Mouse (Mus musculus) c-Kit-positive CD71-positive TER-119-negative erythroid progenitor cells, embryonic 14.5 days (primary cell): ENCODE measurements at regions not wholly inside any gene's neighbourhood (a gene's known extent, or its start where the extent isn't known, plus 50 kb on each side); places are given as distances from the start of the nearest gene placed in this dataset.

ENCODE experiments used
- DNase-seq: peaks from one replicate; pipeline ENCODE4 v3.0.0-alpha.2; 2013; ENCODE audit warnings: low read depth

DNA sequence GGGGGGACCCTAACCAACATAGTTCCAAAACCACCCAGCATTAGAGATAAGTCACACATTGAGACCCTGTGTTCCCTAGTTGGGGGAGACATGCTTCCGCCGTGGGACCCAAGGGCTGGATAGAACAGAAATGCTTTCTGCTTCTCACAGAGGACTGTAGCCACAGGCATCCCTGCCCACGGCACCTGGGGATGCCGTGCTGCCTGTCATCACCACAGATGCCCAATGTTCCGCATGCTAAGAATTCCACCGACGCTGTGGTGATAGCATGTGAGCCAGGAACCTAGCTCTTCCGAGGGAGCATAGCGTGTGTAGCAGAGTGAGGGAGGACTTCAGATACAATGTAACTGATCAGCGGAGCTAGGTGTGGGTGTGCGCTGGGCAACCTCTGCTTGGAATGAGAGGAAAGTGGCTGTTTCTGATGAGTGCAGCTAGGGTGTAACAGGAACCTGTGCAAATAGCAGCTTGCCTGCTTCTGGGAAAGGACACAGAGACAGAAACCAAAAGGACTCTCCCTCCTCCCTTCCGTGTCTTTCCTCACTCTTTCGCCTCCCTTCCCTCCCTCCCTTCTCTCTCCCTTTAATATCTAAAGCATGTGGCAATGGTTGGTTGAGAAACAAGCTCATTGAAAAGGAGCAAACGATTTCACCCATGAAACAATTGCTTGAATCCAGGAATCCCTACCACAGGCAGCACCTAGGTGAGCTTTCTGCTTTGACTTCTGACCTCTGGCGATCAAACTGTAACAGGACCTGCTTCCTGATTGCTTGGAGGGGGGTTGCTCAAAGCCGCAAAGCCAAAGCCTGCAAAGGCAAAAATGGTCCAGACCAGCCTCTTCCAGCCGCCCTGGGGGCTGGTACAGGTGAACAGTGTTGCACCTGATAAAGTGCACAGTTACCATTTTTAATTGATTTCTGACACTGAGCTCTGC lies 102.3 kb downstream of the Gm26897 start:
- DNase-seq, result no peak

DNA sequence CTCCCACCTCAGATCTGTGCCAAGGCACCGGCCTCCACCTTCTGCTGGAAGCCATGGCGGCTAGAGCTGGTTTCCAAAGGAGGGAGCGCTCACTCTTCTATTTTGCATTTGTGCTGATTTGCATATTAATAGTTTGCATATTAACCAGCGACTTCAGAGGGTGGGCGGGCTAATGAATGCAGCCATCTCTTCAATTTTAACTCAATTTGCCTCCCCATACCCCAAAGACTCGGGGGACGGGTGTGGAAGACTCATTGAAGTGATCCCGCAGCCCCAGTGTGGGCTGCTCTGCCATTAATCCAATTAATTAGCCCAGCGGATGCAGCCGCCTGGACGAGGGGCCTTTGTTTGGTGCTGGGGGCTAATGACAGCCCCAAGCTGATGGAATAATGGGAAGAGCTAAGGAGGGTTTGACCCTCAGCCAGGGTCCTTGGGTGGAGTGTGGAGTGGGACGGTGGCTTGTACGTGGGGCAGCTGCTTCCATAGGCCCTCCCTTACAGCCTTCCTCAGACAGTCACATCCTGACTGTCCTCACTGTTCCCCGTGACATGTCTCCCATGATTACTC lies 103.0 kb downstream of the Gm26897 start:
- no peak for DNase-seq

DNA sequence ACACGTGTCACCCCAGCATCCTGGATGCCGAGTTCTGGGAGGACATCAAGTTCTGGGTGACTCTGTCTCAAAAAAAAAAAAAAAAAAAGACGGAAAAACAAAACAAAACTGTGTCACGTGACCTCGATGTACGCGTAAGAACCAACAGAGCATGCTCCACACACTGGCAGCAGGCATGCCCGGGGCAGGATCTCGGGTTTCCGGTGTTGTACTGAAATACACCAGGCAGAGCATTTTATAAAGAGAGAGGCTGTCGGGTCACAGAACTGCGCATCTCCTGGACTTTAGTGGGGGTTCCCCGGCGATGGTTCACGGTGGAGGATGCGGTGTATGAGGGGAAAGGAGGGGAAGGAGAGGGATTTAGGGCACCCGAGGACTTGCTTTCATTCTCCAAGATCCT lies 108.7 kb downstream of the Gm26897 start:
- no peak for DNase-seq

DNA sequence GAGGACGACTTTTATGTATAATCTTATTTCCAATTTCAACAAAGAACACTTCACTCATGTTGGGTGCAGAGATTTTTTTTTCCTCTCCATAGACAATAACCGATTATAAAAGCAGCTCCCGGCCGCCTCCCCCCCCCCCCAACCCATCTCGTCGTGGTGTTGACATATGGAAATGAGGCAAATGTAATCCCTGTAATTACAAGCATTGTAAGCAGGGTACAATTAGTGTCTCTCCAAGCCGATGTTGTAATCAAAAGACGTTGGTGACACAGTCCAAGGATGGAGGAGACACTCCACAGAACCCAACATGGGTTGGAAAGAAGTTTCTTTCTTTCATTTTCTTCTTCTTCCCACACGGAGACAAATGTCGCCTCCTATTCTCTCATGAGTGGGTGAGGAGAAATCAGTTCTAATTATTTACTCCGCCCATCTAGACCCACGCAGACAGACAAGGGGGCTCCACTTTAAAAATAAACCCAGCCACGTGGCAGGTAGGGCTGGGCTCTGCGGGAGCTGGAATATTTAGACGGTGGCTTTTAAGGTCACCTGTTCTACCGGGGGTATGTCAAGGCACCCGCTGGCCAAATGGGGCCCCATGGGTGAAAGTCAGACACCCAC lies 110.0 kb downstream of the Gm26897 start:
- no peak for DNase-seq

DNA sequence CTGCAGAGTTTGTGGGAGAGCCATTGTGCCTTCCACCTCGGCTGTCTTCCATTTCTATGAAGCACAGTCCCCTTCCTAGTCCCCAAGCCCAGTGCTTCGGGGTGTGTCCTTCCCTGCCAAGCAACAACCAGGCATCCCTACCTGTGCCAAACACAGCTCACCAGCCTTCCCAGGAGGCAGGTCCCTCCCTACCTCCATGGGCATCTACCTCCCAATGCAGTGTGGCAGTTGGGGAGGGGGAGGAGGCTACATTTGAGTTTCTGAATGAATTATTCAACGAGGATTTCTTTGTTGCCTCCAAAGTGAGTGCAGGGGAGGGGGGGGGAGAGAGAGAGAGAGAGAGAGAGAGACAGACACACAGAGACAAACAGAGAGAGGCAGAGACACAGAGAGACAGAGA lies 110.8 kb downstream of the Gm26897 start:
- DNase-seq, result no peak

DNA sequence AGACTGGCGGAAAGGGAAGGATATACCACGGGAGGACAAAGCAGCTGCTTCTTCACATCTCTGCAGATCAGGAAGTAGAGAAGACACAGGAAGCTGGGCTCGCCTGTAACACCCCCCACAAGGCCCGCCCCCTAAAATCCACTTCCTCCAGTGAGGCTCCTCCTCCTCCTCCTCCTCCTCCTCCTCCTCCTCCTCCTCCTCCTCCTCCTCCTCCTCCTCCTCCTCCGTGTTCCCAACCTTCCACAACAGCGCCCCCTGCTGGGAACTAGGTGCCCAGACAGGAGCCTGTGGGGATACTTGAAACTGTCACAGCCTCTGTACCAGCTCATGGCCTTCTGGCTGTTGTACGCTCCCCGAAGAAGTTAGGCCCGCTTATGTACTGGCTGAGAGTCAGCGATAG lies 115.2 kb downstream of the Gm26897 start:
- DNase-seq, result no peak

DNA sequence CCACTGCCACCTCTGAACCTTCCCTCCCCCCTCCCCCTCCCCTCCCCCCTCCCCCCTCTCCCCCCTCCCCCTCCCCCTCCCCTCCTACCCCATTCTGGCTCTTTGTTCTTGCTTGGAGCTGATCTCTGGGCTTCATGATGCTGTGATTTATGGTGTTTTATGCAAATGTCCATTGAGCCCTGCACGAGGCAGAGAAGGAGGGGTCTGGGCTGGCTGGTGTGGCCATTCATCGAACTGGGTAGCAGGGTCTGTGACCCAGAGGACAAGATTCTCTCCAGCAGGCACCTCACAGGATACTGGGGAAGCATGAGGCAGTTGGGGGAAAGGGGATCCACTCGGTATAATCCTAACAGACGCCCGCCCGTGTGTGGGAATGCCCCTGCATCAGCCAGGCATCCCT lies 119.0 kb downstream of the Gm26897 start:
- no peak for DNase-seq

DNA sequence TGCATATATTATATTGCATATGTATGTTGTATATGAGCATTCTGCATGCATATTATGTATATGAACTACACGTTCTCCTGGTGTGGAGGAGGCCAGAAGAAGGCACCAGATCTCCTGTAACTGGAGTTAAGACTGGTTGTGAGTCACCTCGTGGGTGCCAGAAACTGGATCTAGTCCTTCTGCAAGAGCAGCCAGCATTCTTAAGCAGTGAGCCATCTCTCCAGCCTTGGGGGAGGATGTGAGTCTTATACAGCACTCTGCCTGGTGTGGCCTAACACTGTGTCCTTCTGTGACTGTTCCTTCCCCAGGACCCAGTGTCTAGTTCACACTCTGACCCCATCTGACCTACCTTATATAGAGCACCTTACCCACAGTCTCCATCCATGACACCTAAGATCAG lies 121.6 kb downstream of the Gm26897 start:
- no peak for DNase-seq

DNA sequence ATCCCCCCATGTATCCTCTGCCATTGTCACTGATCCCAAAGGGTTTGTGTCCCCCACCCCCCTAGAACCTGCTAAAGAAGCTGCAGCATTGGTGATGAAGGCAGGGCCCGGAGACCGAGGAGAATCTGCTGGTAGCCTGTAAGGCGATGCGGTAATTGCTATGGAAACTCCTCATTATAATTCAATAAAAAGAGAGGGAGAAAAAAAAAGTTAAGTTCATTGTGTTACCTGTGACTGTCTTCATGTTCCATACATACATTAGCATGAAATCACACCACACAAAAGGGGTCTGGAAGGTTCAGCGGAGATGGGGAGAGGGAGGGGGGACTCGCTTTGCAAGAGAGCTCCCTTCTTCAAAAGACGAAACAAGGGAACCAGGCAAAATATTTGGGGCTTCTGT lies 123.5 kb downstream of the Gm26897 start:
- no peak for DNase-seq

DNA sequence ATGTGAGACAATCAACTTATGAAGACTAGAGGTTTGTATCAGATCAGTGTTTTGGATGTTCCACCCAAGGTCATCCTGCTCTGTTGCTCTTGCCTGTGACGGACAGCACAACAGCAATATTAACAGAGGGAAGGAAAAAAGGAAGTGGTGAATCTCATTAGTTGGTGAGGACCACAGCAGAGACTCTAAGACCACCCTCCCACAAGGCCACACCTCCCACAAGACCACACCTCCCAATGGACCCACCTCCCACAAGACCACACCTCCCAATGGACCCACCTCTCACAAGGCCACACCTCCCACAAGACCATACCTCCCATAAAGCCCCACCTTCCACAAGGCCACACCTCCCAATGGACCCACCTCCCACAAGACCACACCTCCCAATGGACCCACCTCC lies 126.7 kb downstream of the Gm26897 start:
- no peak for DNase-seq

DNA sequence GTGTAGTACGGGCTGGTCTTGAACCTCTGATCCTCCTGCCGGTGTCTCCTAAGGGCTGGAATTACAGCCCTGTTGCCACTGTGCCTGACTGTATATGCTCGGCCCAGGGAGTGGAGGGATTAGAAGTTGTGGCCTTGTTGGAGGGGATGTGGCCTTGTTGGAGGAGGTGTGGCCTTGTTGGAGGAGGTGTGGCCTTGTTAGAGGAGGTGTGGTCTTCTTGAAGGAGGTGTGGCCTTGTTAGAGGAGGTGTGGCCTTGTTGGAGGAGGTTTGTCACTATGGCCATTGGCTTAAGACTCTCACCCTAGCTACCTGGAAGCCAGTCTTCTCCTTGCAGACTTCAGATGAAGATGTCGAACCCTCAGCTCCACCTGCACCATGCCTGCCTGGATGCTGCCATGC lies 128.6 kb downstream of the Gm26897 start:
- DNase-seq, result no peak

DNA sequence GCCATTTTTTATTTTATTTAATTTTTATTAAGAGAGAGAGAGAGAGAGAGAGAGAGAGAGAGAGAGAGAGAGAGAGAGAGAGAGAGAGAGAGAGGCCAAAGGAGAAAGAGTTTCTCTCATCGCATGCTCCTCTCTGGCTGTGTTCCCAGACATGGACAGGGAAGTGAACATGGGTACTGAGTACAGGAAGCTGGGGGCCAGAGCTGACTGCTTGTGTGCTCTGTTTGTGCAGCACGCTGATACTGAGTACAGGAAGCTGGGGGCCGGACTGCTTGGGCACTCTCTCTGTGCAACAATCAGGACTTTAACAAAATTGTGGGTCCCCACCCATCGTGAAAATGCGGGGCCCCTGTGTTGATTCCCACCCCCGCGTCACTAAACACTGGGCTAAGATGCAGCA lies 130.2 kb downstream of the Gm26897 start:
- DNase-seq, result no peak

DNA sequence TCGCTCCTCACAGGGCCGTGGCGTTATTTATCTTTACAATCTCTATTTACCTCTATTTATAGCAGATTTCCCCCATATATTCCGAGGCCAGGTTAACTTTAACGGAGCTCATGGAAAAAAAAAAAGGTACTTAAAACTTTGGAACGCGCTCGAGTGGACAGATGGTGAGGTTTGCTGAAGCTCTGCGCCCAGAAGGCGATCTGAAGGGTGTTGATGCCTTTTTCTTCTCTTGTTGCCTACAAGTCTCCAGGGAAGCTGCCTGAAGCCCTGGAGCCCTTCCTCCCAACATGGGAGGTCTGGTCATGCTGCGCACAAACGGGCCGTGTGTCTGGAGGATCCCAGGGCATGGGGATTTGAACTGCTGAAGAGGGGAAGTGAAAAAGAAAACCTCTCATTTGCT lies 130.9 kb downstream of the Gm26897 start:
- no peak for DNase-seq

DNA sequence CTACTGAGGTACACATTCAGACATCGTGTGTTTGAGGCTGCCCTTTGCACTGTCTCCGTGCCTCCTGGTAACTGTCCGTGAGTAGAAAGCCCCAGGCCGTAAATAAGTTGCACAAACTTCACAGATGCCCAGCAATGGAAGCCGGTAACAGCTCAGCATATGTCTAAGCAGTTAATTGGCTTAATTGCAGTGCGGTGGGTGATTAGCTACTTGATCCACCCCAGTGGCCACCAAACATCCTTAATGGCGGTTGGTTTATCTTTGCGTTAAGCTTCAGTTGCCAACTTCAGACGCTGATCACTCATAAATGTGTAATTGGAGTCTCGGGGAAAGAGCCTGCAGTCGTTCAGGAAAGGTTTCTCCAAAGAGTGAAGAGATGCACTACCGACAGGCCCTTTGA lies 135.3 kb downstream of the Gm26897 start:
- DNase-seq, result no peak

DNA sequence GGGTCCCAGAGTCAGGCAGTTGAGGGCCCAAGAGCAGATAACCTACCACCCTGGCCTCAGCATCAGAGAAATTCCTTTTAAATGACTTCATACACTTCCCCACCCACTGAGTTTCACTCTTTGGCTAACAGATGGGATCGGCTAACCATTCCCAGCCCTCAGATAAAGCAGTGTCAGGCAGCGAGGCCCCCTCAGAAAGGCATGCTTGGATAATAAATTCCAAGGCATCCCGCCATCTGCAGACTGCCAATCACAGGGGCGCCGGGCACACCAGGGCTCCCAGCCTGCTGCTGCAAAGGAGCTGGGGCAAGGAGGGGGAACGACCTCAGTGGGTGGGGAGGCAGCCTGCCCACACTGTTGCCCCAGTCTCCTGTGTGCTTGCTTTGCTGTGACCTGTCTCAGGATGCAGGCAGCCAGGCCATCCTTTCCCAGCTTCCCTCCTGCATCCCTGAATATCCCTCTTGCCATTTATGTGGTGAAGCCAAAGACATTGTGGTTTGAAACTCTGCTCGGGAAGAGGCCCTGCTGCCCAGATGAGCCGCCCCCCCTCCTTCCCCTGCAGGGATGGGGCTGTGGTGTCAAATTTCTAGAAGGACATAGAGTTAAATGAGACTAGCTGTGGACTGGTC lies 143.6 kb downstream of the Gm26897 start:
- DNase-seq, result no peak

DNA sequence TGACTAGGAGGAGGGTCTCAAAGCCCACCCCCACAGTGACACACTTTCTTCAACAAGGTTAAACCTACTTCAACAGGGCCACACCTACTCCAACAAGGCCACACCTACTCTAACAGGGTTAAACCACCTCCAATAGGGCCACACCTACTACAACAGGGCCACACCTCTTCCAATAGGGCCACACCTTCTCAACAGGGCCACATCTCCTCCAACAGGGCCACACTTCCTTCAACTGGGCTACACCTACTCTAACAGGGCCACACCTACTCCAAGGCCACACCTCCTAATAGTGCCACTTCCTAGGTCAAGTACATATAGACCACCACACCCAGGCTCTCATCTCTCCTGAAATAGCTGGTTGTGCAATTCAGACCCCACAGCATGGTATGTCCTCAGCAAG lies 145.3 kb downstream of the Gm26897 start:
- no peak for DNase-seq

DNA sequence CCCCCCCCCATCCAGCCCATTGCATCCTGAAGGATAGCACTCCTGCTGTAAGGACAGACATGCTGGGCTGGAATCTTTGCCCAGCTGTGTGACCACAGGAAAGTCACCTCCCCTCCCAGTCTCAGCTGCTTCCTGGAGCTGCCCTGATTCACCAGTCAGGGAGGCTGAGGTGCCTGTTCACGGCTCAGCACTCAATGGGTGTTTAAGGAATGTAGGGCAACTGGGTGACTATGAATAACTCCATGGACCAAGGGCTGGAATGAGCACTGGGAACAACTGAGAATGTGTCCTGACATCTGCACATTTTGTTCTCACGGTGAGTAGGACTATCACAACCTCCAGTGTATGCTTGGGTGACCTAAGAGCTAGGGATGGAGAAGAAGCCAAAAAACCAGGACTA lies 146.5 kb downstream of the Gm26897 start:
- DNase-seq, result no peak

DNA sequence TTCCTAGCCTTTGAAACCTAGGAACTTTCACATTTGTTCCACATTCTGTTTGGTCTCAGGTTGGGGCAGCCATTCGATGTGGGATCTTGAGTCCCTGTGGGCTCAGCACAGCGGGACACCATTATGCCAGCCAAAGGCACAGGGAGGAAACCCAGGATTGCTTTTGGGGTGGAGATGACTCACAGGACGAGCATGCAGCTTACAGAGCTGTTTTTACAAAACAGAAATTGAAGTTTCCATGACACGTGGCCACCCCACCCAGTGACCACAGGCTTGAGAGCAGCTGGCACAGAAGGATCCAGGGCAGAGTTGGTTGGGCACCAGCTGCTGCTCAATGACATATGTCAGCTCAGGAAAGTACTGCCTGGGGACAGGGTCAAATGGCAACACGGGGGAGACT lies 147.8 kb downstream of the Gm26897 start:
- no peak for DNase-seq

DNA sequence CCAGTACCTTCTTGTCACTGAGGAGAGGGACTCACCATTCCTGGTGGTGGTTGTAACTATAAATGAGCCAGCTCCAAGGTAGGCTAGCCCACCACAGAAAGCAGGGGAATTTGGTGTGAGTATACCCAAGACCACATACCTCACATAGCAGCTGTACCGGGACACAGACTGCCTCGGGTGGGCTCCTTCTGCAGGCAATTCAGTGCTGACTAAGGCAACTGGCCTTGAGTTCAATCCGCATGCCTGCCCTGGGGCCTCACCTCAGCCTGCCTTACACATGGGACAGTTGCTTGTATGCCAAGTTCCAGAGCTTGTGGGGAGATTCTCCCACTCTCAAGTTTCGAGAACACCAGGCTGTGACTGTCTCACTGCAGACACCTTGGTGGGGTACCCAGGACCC lies 153.6 kb downstream of the Gm26897 start:
- DNase-seq, result no peak

DNA sequence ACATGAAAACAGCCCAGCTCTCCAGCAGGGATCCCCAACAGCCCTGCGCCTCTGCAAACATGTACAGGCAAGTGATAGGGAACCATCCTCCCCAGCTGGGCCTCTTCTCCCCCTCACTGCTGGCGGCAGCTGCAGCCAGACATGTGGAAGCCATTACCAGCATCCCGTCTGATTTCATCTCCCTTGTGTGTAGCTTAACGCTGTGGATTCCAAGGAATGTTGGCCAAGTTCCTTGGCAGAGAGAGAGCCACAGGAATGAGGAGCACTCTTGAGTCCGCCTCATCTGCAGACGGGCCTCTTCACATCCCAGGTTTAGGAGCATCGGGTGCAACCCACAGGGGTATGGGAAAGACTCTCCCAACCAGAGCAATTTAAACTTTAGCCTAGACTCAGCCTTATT lies 157.1 kb downstream of the Gm26897 start:
- no peak for DNase-seq

DNA sequence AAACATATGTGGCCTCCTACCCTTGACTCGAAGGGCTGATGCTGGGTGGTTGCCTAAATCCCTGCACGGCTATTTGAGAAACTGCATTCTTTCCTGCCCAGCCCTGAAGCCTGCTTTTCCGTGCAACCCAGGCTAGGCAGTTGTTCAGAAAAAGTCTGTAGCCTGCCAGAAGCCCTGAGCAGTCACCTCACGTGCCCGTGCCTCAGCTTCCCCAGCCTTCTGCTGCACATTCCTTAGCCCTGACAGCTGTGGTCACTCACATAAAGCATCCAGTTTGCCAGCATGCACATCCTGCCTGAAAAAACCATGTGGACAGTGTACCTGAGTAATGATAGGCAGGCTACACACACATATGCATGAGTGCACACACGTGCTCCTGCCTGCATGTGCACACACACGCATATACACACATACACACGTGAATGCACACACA lies 157.6 kb downstream of the Gm26897 start:
- DNase-seq, result no peak

DNA sequence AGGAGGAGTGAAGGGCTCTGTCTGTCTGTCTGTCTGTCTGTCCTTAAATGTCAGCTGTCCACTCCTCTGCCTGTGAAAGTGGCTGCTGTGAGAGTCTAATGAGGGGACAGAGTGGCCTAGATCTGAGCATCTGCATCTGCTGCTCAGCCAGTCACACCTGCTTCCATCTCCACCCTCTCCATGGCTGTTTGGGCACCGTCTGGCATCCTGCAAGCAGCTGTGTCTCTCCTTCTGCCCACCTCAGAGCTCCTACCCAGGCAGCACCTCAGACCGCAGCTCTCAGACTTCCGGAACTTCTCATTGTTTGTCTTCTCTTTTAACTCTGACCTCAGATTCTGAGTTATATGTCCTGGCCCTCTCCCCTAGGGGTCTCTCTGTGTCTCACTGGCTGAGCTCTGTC lies 159.2 kb downstream of the Gm26897 start:
- DNase-seq, result no peak

DNA sequence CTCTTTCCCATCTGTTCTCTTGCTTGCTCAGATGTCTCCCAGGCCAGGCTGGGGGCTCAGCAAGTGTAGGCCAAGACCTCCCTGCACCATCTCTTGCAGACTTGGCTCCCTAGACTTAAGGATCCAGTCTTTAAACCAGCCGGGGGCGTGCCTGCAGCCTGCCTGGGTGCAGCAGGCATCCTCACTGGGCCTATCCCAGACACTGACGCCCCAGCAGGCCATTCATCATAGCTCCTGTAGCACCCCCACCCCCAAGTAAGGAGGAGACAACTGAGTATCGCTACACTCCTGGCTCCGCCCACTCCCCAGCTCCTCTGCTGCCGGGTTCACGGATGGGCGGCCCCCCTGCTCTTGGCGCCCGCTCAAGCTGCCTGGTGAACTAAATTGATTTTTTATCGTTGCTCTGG lies 160.2 kb downstream of the Gm26897 start:
- no peak for DNase-seq
